Mouse (Mus musculus) embryonic facial prominence, embryonic 13.5 days (tissue): ENCODE data around the gene E2f2. TPM values are rescaled to one million over a fixed set of nuclear protein-coding genes. Genes with fewer than 3 reads are reported as not detected.

ENCODE experiments used
- ATAC-seq: fragments of 200-750 bp; cut with Nextera tagmentation; 2 replicates; pipeline ENCODE4 v1.8.0; 2017; ENCODE audit warnings: low read depth; ENCODE audit not compliant: insufficient number of reproducible peaks, insufficient read depth, low FRiP score, low TSS enrichment
- H3K27ac ChIP-seq: fragments of 300-500 bp; sonication (generic); 2 replicates; pipeline ENCODE4 v1.5.1; 2015; ENCODE audit warnings: moderate library complexity, mild to moderate bottlenecking, inconsistent platforms
- H3K27me3 ChIP-seq: fragments of 300-500 bp; sonication (generic); 2 replicates; pipeline ENCODE4 v1.6.1; 2015; ENCODE audit warnings: mild to moderate bottlenecking, inconsistent platforms
- H3K36me3 ChIP-seq: fragments of 300-500 bp; sonication (generic); 2 replicates; pipeline ENCODE4 v1.6.1; 2015; ENCODE audit warnings: mild to moderate bottlenecking, inconsistent platforms
- H3K4me1 ChIP-seq: fragments of 300-500 bp; sonication (generic); 2 replicates; pipeline ENCODE4 v1.6.1; 2015; ENCODE audit warnings: inconsistent platforms
- H3K4me2 ChIP-seq: fragments of 300-500 bp; sonication (generic); 2 replicates; pipeline ENCODE4 v1.6.1; 2015; ENCODE audit warnings: moderate library complexity, mild to moderate bottlenecking, inconsistent platforms
- H3K4me3 ChIP-seq: fragments of 300-500 bp; sonication (generic); 2 replicates; pipeline ENCODE4 v1.5.1; 2015; ENCODE audit warnings: mild to moderate bottlenecking, inconsistent platforms
- H3K9ac ChIP-seq: fragments of 300-500 bp; sonication (generic); 2 replicates; pipeline ENCODE4 v1.6.1; 2015; ENCODE audit warnings: mild to moderate bottlenecking, inconsistent platforms
- H3K9me3 ChIP-seq: fragments of 300-500 bp; sonication (generic); 2 replicates; pipeline ENCODE4 v1.6.1; 2016; ENCODE audit warnings: inconsistent platforms
- WGBS: fragments of 180-500 bp; shearing (Covaris S2); methylation state at CpG from one replicate; pipeline ENCODE4 v1.1.7; 2015; ENCODE audit warnings: mixed read lengths; 5-methylcytosine and 5-hydroxymethylcytosine counted together
- polyA plus RNA-seq: library from polyadenylated mRNA; unstranded; fragments of >200 nt; fragmentation: Nextera tagmentation; extraction: Ambion mirVana; gene quantifications from 2 replicates; pipeline ENCODE4 v1.2.1, GENCODE M21; 2015

Gene E2f2
- polyA plus RNA-seq, 1 experiment from 2014 or later = 7.1 TPM

GRCm38 (mm10) chr4:136177612-136178474 is 5.6 kb downstream of the E2f2 start:
- H3K9ac ChIP-seq = 0 out of 2 replicates have a peak overlapping the region, but pooled peaks have one; percentile 16
- H3K27ac ChIP-seq = peak overlapping the region; percentile 51
- H3K4me2 ChIP-seq = peak overlapping the region; percentile 3; the same call in 1 of the 2 replicates
- no peaks in the 10 kb centered on the region for H3K9me3 ChIP-seq
- H3K27me3 ChIP-seq = no peaks in the 10 kb centered on the region
- peaks cover 76% of the 10 kb centered on the region for H3K4me1 ChIP-seq
- WGBS = 63% methylated on average over 11 of the region's 11 CpGs
- H3K36me3 ChIP-seq = no peaks in the 10 kb centered on the region
- no peak for ATAC-seq
- H3K4me3 ChIP-seq = no peak overlapping the region

GRCm38 (mm10) chr4:136178475-136178921 is 6.3 kb downstream of the E2f2 start:
- no peak for ATAC-seq
- 82% methylated on average over 12 of the region's 12 CpGs for WGBS
- no peak overlapping the region for H3K4me2 ChIP-seq
- no peaks in the 10 kb centered on the region for H3K27me3 ChIP-seq
- H3K36me3 ChIP-seq = no peaks in the 10 kb centered on the region
- H3K9ac ChIP-seq = no peak overlapping the region
- H3K27ac ChIP-seq = peak overlapping the region; percentile 51; the same call in 1 of the 2 replicates
- peaks cover 70% of the 10 kb centered on the region for H3K4me1 ChIP-seq
- H3K9me3 ChIP-seq = no peaks in the 10 kb centered on the region
- H3K4me3 ChIP-seq = no peak overlapping the region

GRCm38 (mm10) chr4:136179456-136179855 is 7.3 kb downstream of the E2f2 start:
- Histone ChIP-seq H3K4me3 (peak overlapping the region; percentile 38; the same call in 1 of the 2 replicates), H3K9me3 (no peaks in the 10 kb centered on the region), H3K9ac (no peak overlapping the region), H3K36me3 (peaks cover 3% of the 10 kb centered on the region; the same call in 1 of the 2 replicates), H3K4me1 (peaks cover 60% of the 10 kb centered on the region), H3K27ac (no peak overlapping the region), H3K4me2 (peak overlapping the region; percentile 56), H3K27me3 (no peaks in the 10 kb centered on the region)
- ATAC-seq = no peak
- 81% methylated on average over 7 of the region's 7 CpGs for WGBS

GRCm38 (mm10) chr4:136179998-136180397 is 7.8 kb downstream of the E2f2 start:
- H3K27me3 ChIP-seq = no peaks in the 10 kb centered on the region
- H3K4me2 ChIP-seq = peak overlapping the region; percentile 56
- WGBS = 4% methylated on average over 15 of the region's 15 CpGs
- peak overlapping the region; percentile 38 for H3K4me3 ChIP-seq
- no peaks in the 10 kb centered on the region for H3K9me3 ChIP-seq
- H3K27ac ChIP-seq = no peak overlapping the region
- peaks cover 6% of the 10 kb centered on the region; the same call in 1 of the 2 replicates for H3K36me3 ChIP-seq
- peak overlapping the region; percentile 58 for H3K9ac ChIP-seq
- ATAC-seq = no peak
- H3K4me1 ChIP-seq = peaks cover 55% of the 10 kb centered on the region

GRCm38 (mm10) chr4:136180408-136181330 is 8.5 kb downstream of the E2f2 start:
- Histone ChIP-seq H3K9me3 (no peaks in the 10 kb centered on the region), H3K36me3 (peaks cover 6% of the 10 kb centered on the region; the same call in 1 of the 2 replicates), H3K27ac (no peak overlapping the region), H3K4me2 (peak overlapping the region; percentile 56), H3K4me1 (peaks cover 50% of the 10 kb centered on the region), H3K27me3 (no peaks in the 10 kb centered on the region), H3K9ac (peak overlapping the region; percentile 58), H3K4me3 (peak overlapping the region; percentile 38)
- peak; percentile 74; the same call in 1 of the 2 replicates for ATAC-seq
- WGBS = 20% methylated on average over 23 of the region's 23 CpGs

GRCm38 (mm10) chr4:136181367-136181766 is 9.2 kb downstream of the E2f2 start:
- Histone ChIP-seq H3K9me3 (no peaks in the 10 kb centered on the region), H3K27me3 (no peaks in the 10 kb centered on the region), H3K4me3 (no peak overlapping the region), H3K27ac (no peak overlapping the region; the same call in 1 of the 2 replicates), H3K4me1 (peaks cover 43% of the 10 kb centered on the region), H3K36me3 (peaks cover 10% of the 10 kb centered on the region), H3K9ac (no peak overlapping the region), H3K4me2 (peak overlapping the region; percentile 56)
- no peak for ATAC-seq
- WGBS = 25% methylated on average over 12 of the region's 12 CpGs

GRCm38 (mm10) chr4:136185375-136185774 is 13.2 kb downstream of the E2f2 start:
- Histone ChIP-seq H3K4me2 (no peak overlapping the region), H3K9ac (no peak overlapping the region), H3K4me3 (no peak overlapping the region), H3K27ac (0 out of 2 replicates have a peak overlapping the region, but pooled peaks have one; percentile 7), H3K27me3 (no peaks in the 10 kb centered on the region), H3K4me1 (peaks cover 13% of the 10 kb centered on the region), H3K36me3 (peaks cover 33% of the 10 kb centered on the region), H3K9me3 (no peaks in the 10 kb centered on the region)
- WGBS = 73% methylated on average over 9 of the region's 9 CpGs
- no peak for ATAC-seq

- Histone ChIP-seq H3K27ac (no peak overlapping the region), H3K9ac (no peak overlapping the region), H3K27me3 (no peaks in the 10 kb centered on the region), H3K4me1 (peaks cover 3% of the 10 kb centered on the region), H3K36me3 (peaks cover 33% of the 10 kb centered on the region), H3K9me3 (no peaks in the 10 kb centered on the region), H3K4me3 (no peak overlapping the region), H3K4me2 (no peak overlapping the region)
- 82% methylated on average over 8 of the region's 8 CpGs for WGBS
- ATAC-seq = no peak
These were observed 14.1 kb downstream of the E2f2 start for GRCm38 (mm10) chr4:136186315-136186714.

- no peaks in the 10 kb centered on the region for H3K27me3 ChIP-seq
- no peak overlapping the region for H3K27ac ChIP-seq
- H3K4me3 ChIP-seq = no peak overlapping the region
- H3K36me3 ChIP-seq = peaks cover 36% of the 10 kb centered on the region
- no peak for ATAC-seq
- no peaks in the 10 kb centered on the region for H3K9me3 ChIP-seq
- no peak overlapping the region for H3K4me2 ChIP-seq
- WGBS = 86% methylated on average over 23 of the region's 23 CpGs
- no peak overlapping the region for H3K9ac ChIP-seq
- H3K4me1 ChIP-seq = no peaks in the 10 kb centered on the region
These were observed 14.7 kb downstream of the E2f2 start for GRCm38 (mm10) chr4:136186739-136187472.

GRCm38 (mm10) chr4:136188973-136189737 is 17.0 kb downstream of the E2f2 start:
- Histone ChIP-seq H3K4me2 (no peak overlapping the region), H3K27me3 (no peaks in the 10 kb centered on the region), H3K27ac (no peak overlapping the region), H3K4me1 (no peaks in the 10 kb centered on the region), H3K9ac (no peak overlapping the region), H3K4me3 (no peak overlapping the region), H3K9me3 (no peaks in the 10 kb centered on the region), H3K36me3 (peaks cover 48% of the 10 kb centered on the region)
- ATAC-seq = no peak
- WGBS = 88% methylated on average over 6 of the region's 6 CpGs
